Mouse (Mus musculus) urinary bladder, postnatal 36 days (tissue): ENCODE measurements around the gene Hadha.

Experiments
- DNase-seq, 2 experiments: peaks; one replicate each; pipeline ENCODE4 v3.0.0; 2022; ENCODE audit warnings: low spot score in 2 of 2, mixed read lengths in 1 of 2

Gene Hadha

GRCm38 (mm10) chr5:30154474-30155394 lies at the start of gene Hadha, which contains the start of gene Hadhb:
Gene Hadha, minus strand, starts transcription at chr5:30155162.
Gene Hadhb, plus strand, starts transcription at chr5:30155248.
- DNase-seq, result peak; percentile 93 to 95

GRCm38 (mm10) chr5:30204441-30204840 lies 49.5 kb upstream of the Hadha start:
- no peak for DNase-seq

GRCm38 (mm10) chr5:30203216-30203885 lies 48.4 kb upstream of the Hadha start:
- no peak for DNase-seq

GRCm38 (mm10) chr5:30202221-30202620 lies 47.3 kb upstream of the Hadha start:
- DNase-seq, result no peak

GRCm38 (mm10) chr5:30201521-30201920 lies 46.6 kb upstream of the Hadha start:
- DNase-seq, result no peak

GRCm38 (mm10) chr5:30198257-30198656 lies 43.3 kb upstream of the Hadha start:
- DNase-seq, result no peak

GRCm38 (mm10) chr5:30195340-30195739 lies 40.4 kb upstream of the Hadha start:
- DNase-seq, result no peak

- DNase-seq, result no peak
These were observed 37.5 kb upstream of the Hadha start for GRCm38 (mm10) chr5:30192452-30192851.

- no peak for DNase-seq
These were observed 32.9 kb upstream of the Hadha start for GRCm38 (mm10) chr5:30187687-30188485.

GRCm38 (mm10) chr5:30175811-30176210 lies 20.8 kb upstream of the Hadha start:
- no peak for DNase-seq

GRCm38 (mm10) chr5:30172931-30173692 lies 18.1 kb upstream of the Hadha start:
- DNase-seq, result peak; percentile 20 to 38

- no peak for DNase-seq
These were observed 17.2 kb upstream of the Hadha start for GRCm38 (mm10) chr5:30172115-30172514.

- no peak for DNase-seq
These were observed 15.5 kb upstream of the Hadha start for GRCm38 (mm10) chr5:30170303-30170940.

- no peak for DNase-seq
These were observed 10.4 kb upstream of the Hadha start for GRCm38 (mm10) chr5:30165234-30165946.

- no peak for DNase-seq
These were observed 7.4 kb upstream of the Hadha start for GRCm38 (mm10) chr5:30162339-30162738.

- DNase-seq, result no peak
These were observed 6.9 kb upstream of the Hadha start for GRCm38 (mm10) chr5:30161836-30162235.

GRCm38 (mm10) chr5:30159601-30160000 lies 4.6 kb upstream of the Hadha start:
- no peak for DNase-seq

GRCm38 (mm10) chr5:30155821-30156629 lies 1.1 kb upstream of the Hadha start:
- DNase-seq, result no peak

GRCm38 (mm10) chr5:30155395-30155792 lies 432 bp upstream of the Hadha start:
- no peak for DNase-seq
